ENCODE assay signal across 18 mouse cellular contexts in genomic region chr3:131471435-131471834, GRCm38 (mm10). TPM values are rescaled to one million over a fixed set of nuclear protein-coding genes. Genes with fewer than 3 reads are reported as not detected.
DNase-seq lines count a peak whose midpoint lies in the region; ATAC-seq and TF ChIP-seq lines count a peak whose summit lies in the region.
"Had no signal": no experiment of that assay in that cellular context is flagged by ENCODE, and none has a peak within 500 bp of the region (broad histone marks: within the 10 kb centered on the region; RNA-seq: fewer than 3 reads in every experiment).

No protein-coding gene starts in this region.

- no peaks in the 10 kb centered on the region for H3K9me3 ChIP-seq in hindbrain, embryonic 13.5 days
- H3K9me3 ChIP-seq in hindbrain, embryonic 10.5 days = no peaks in the 10 kb centered on the region
- H3K9me3 ChIP-seq in embryonic facial prominence, embryonic 14.5 days (ENCODE audit: control insufficient read depth, low read length) = no peaks in the 10 kb centered on the region
- no peaks in the 10 kb centered on the region for H3K9me3 ChIP-seq in midbrain, embryonic 11.5 days (ENCODE audit: control insufficient read depth, low read length)
- H3K9me3 ChIP-seq: kidney, embryonic 15.5 days; neural tube, embryonic 12.5 days had no signal

- H3K27me3 ChIP-seq in hindbrain, embryonic 13.5 days = no peaks in the 10 kb centered on the region
- H3K27me3 ChIP-seq in hindbrain, embryonic 10.5 days (ENCODE audit: insufficient read depth, poor library complexity, severe bottlenecking) = no peaks in the 10 kb centered on the region
- no peaks in the 10 kb centered on the region for H3K27me3 ChIP-seq in embryonic facial prominence, embryonic 14.5 days (replicated peaks; ENCODE audit: control insufficient read depth, insufficient read depth, low read length)
- H3K27me3 ChIP-seq in midbrain, embryonic 11.5 days (ENCODE audit: control insufficient read depth, insufficient read depth, low read length) = no peaks in the 10 kb centered on the region
- H3K27me3 ChIP-seq: kidney, embryonic 15.5 days; limb, embryonic 13.5 days; neural tube, embryonic 12.5 days had no signal

- H3K27ac ChIP-seq in hindbrain, embryonic 13.5 days = peak overlapping the region; percentile 20; the same call in 1 of the 2 replicates
- no peak overlapping the region for H3K27ac ChIP-seq in hindbrain, embryonic 10.5 days
- no peak overlapping the region for H3K27ac ChIP-seq in embryonic facial prominence, embryonic 14.5 days (replicated peaks; ENCODE audit: low read depth, low read length)
- H3K27ac ChIP-seq in midbrain, embryonic 11.5 days (ENCODE audit: low read depth, low read length) = no peak overlapping the region
- H3K27ac ChIP-seq: kidney, embryonic 15.5 days; left cerebral cortex, adult 2 months; neural tube, embryonic 12.5 days had no signal

- WGBS in hindbrain, embryonic 13.5 days = 69% methylated on average over 11 of the region's 11 CpGs
- WGBS in hindbrain, embryonic 10.5 days = 73% methylated on average over 11 of the region's 11 CpGs
- WGBS in embryonic facial prominence, embryonic 14.5 days = 49% methylated on average over 11 of the region's 11 CpGs
- WGBS in midbrain, embryonic 11.5 days = 65% methylated on average over 11 of the region's 11 CpGs

- no peak overlapping the region for H3K4me2 ChIP-seq in hindbrain, embryonic 13.5 days
- H3K4me2 ChIP-seq in embryonic facial prominence, embryonic 14.5 days (ENCODE audit: low read depth, low read length) = peak overlapping the region; percentile 21; the same call in 1 of the 2 replicates
- no peak overlapping the region for H3K4me2 ChIP-seq in midbrain, embryonic 11.5 days
- H3K4me2 ChIP-seq: heart, embryonic 11.5 days; kidney, embryonic 15.5 days; limb, embryonic 13.5 days; neural tube, embryonic 12.5 days had no signal

- ATAC-seq in hindbrain, embryonic 13.5 days (ENCODE audit: low FRiP score) = peak; percentile 38; the same call in 1 of the 2 replicates
- ATAC-seq in embryonic facial prominence, embryonic 14.5 days (ENCODE audit: low read depth) = no peak
- ATAC-seq in midbrain, embryonic 11.5 days (ENCODE audit: low FRiP score) = peak; percentile 40
- ATAC-seq in monocyte, adult 5-6 weeks (replicated peaks; ENCODE audit: insufficient number of reproducible peaks, low FRiP score, low TSS enrichment, poor library complexity, severe bottlenecking) = no peak

- H3K4me3 ChIP-seq in hindbrain, embryonic 13.5 days = no peak overlapping the region
- no peak overlapping the region for H3K4me3 ChIP-seq in hindbrain, embryonic 10.5 days
- no peak overlapping the region for H3K4me3 ChIP-seq in embryonic facial prominence, embryonic 14.5 days (ENCODE audit: low read depth, low read length)
- H3K4me3 ChIP-seq in midbrain, embryonic 11.5 days (ENCODE audit: low read depth, low read length) = no peak overlapping the region
- H3K4me3 ChIP-seq: kidney, embryonic 15.5 days; left cerebral cortex, adult 2 months; limb, embryonic 13.5 days; megakaryocyte, embryonic 14.5 days; neural tube, embryonic 12.5 days had no signal

- DNase-seq in hindbrain, embryonic 10.5 days (ENCODE audit: low spot score) = no peak
- DNase-seq in brain, embryonic 14.5 days (ENCODE audit: low read depth) = peak; percentile 17
- DNase-seq in embryonic facial prominence, embryonic 14.5 days (ENCODE audit: low spot score) = no peak
- DNase-seq in midbrain, embryonic 11.5 days (ENCODE audit: low spot score, missing footprints) = peak; percentile 82
- DNase-seq in embryo, embryonic 9.5 days (ENCODE audit: extremely low spot score) = no peak
- no peak for DNase-seq in retina, embryonic 14.5 days (ENCODE audit: low spot score)
- DNase-seq: adrenal gland, postnatal 36 days; cerebellum, adult 9-10 months; gastrocnemius, postnatal 25 days; heart, postnatal 14 days had no signal

- no peak for TF ChIP-seq CTCF in brain, embryonic 14.5 days (IDR thresholded peaks at IDR 0.05; ENCODE audit: borderline replicate concordance, extremely low read depth, insufficient read depth, insufficient read length)

- no peak for TF ChIP-seq POLR2A in brain, embryonic 14.5 days (IDR thresholded peaks at IDR 0.05; ENCODE audit: borderline replicate concordance, extremely low read depth, insufficient read depth, insufficient read length, poor library complexity, severe bottlenecking)

- H3K4me1 ChIP-seq in hindbrain, embryonic 13.5 days (replicated peaks) = peaks cover 23% of the 10 kb centered on the region
- peaks cover 24% of the 10 kb centered on the region for H3K4me1 ChIP-seq in hindbrain, embryonic 10.5 days (replicated peaks)
- no peaks in the 10 kb centered on the region for H3K4me1 ChIP-seq in embryonic facial prominence, embryonic 14.5 days (ENCODE audit: control insufficient read depth, insufficient read depth, low read length)
- peaks cover 7% of the 10 kb centered on the region; the same call in 1 of the 2 replicates for H3K4me1 ChIP-seq in midbrain, embryonic 11.5 days (ENCODE audit: control insufficient read depth, insufficient read depth, low read length)
- H3K4me1 ChIP-seq: megakaryocyte, embryonic 14.5 days had no signal

- H3K9ac ChIP-seq in hindbrain, embryonic 13.5 days = no peak overlapping the region
- H3K9ac ChIP-seq in embryonic facial prominence, embryonic 14.5 days (ENCODE audit: low read depth, low read length) = no peak overlapping the region
- no peak overlapping the region for H3K9ac ChIP-seq in midbrain, embryonic 11.5 days (ENCODE audit: low read length)
- H3K9ac ChIP-seq: kidney, embryonic 15.5 days; limb, embryonic 13.5 days; neural tube, embryonic 12.5 days had no signal

- H3K36me3 ChIP-seq in hindbrain, embryonic 13.5 days = no peaks in the 10 kb centered on the region
- H3K36me3 ChIP-seq in hindbrain, embryonic 10.5 days = no peaks in the 10 kb centered on the region
- H3K36me3 ChIP-seq in embryonic facial prominence, embryonic 14.5 days (ENCODE audit: control insufficient read depth, insufficient read depth, low read length) = no peaks in the 10 kb centered on the region
- no peaks in the 10 kb centered on the region for H3K36me3 ChIP-seq in midbrain, embryonic 11.5 days (ENCODE audit: control insufficient read depth, insufficient read depth, low read length)
- H3K36me3 ChIP-seq: kidney, embryonic 15.5 days; limb, embryonic 13.5 days; neural tube, embryonic 12.5 days had no signal

RNA-seq across cellular contexts. Expression of gene Sgms2, which starts 19.8 kb away (rescaled TPM):
- polyA plus RNA-seq in hindbrain, embryonic 13.5 days (2015; fragmentation: Nextera tagmentation; extraction: Ambion mirVana) = 2.4 and 2.8 TPM in 2 replicates
- polyA plus RNA-seq in hindbrain, embryonic 10.5 days (2016; fragmentation: Nextera tagmentation; extraction: Ambion mirVana) = 0.47 and 2.7 TPM in 2 replicates
- 0.48 and 3.3 TPM in 2 replicates for polyA plus RNA-seq in brain, embryonic 14.5 days (2012; rRNA removed)
- 20.8 and 34.6 TPM in 2 replicates for polyA plus RNA-seq in embryonic facial prominence, embryonic 14.5 days (2014; fragmentation: Nextera tagmentation; extraction: Ambion mirVana)
- 0.70 and 1.1 TPM in 2 replicates for polyA plus RNA-seq in midbrain, embryonic 11.5 days (2014; fragmentation: Nextera tagmentation; extraction: Ambion mirVana)
- 1.2 to 15.8 TPM (median 3.8 TPM) in 3 replicates for total RNA-seq in monocyte, adult 5-6 weeks (2017)

Comparison
In these comparisons a context has a peak if more than half of its experiments do, and no peak if none do; other contexts are left out.
1. ATAC-seq: peak in hindbrain, embryonic 13.5 days (single experiment) and midbrain, embryonic 11.5 days (single experiment); none in embryonic facial prominence, embryonic 14.5 days (single experiment) and monocyte, adult 5-6 weeks (single experiment).
2. DNase-seq: peak in brain, embryonic 14.5 days (single experiment) and midbrain, embryonic 11.5 days (single experiment); none in hindbrain, embryonic 10.5 days (single experiment), embryonic facial prominence, embryonic 14.5 days (single experiment), embryo, embryonic 9.5 days (single experiment) and retina, embryonic 14.5 days (single experiment).